Mouse (Mus musculus) liver, postnatal 0 days (tissue): Measurements from ENCODE around the gene Tspan18.

Source experiments
- CTCF ChIP-seq: sonication (generic); IDR thresholded peaks from 2 replicates; pipeline ENCODE4 v1.5.1; 2016; ENCODE audit warnings: antibody characterized with exemption, low read depth
- EP300 ChIP-seq: IDR thresholded peaks from 2 replicates; pipeline ENCODE4 v1.6.1; 2016; ENCODE audit warnings: antibody characterized with exemption, low read depth, mild to moderate bottlenecking

DNA sequence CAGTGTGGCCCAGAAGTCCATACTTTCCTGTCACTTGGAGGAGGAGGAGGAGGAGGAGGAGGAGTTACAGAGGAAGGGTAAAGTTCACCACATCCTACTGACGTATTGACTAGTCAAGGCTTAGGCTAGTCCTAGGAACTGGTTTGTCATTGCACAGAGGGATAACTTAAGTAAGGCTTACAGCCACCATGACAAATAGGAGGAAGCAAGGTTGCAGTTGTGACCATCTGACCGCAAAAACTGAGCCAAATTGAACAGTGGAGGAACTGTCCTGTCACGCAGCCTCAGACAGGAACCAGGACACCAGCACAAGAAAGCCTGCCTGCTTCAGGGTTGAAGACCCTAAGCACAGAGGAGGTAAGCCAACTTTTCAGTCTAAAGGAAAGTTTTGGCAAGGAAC lies 21.8 kb downstream of the Tspan18 start:
- TF ChIP-seq CTCF (no peak), EP300 (no peak)
